Mouse (Mus musculus) Patski (cell line): ENCODE measurements at regions not wholly inside any gene's neighbourhood (a gene's known extent, or its start where the extent isn't known, plus 50 kb on each side); places are given as distances from the start of the nearest gene placed in this dataset.

ENCODE experiments used
- ATAC-seq: fragments of 100-300 bp; one replicate; pipeline ENCODE4 v1.8.0; 2021
- CTCF ChIA-PET: fragments of 350-600 bp; sonication (Branson Sonifier 250); formaldehyde crosslinking; loops from one replicate; lab custom pipeline; 2022; ENCODE audit warnings: inconsistent platforms; lab: Charles Lee
- POLR2A ChIA-PET: fragments of 350-600 bp; sonication (Branson Sonifier 250); formaldehyde crosslinking; loops from one replicate; lab custom pipeline; 2022; ENCODE audit warnings: antibody characterized with exemption, inconsistent platforms; lab: Charles Lee
- DNase-seq: peaks from one replicate; pipeline ENCODE4 v3.0.0-alpha.2; 2011; ENCODE audit warnings: low read depth, low spot score
- H3K27me3 ChIP-seq: fragments of 371-371 bp; one replicate; pipeline ENCODE4 v1.5.1; 2021
- CTCF ChIP-seq: fragments of 100-300 bp; IDR thresholded peaks from one replicate; pipeline ENCODE4 v1.5.1; 2021
- in situ Hi-C: fragments of 300-500 bp; cut with MboI; formaldehyde crosslinking; loops from 3 replicates; pipeline ENCODE4 v1.11.1; 2018; ENCODE audit warnings: low pct_unique_long_range_greater_than_20kb, mixed read lengths

GRCm38 (mm10) chr8:48957614-48958013 is 113.9 kb upstream of the Tenm3 start:
- ChIA-PET CTCF (no interaction called here), POLR2A (interaction anchor here (0.6 kb wide), 1 partner anchor 81 kb away, joined by 3 read pairs; no protein-coding TSS in a partner anchor)
- DNase-seq = no peak
- ATAC-seq = no peak
- TF ChIP-seq CTCF = no peak
- in situ Hi-C loops = no loop called here
- H3K27me3 ChIP-seq = peaks cover 10% of the 10 kb centered on the region

- no peak for ATAC-seq
- in situ Hi-C loops = no loop called here
- no peak for DNase-seq
- peaks cover 15% of the 10 kb centered on the region for H3K27me3 ChIP-seq
- ChIA-PET POLR2A (no interaction called here), CTCF (interaction anchor here (1.2 kb wide), 1 partner anchor 10 kb away, joined by 4 read pairs; no protein-coding TSS in a partner anchor)
- TF ChIP-seq CTCF = no peak
These were observed 107.7 kb upstream of the Tenm3 start for GRCm38 (mm10) chr8:48951412-48951811.

- H3K27me3 ChIP-seq = peaks cover 28% of the 10 kb centered on the region
- DNase-seq (no peak), ATAC-seq (no peak)
- TF ChIP-seq CTCF = no peak
- in situ Hi-C loops = no loop called here
- ChIA-PET POLR2A (no interaction called here), CTCF (no interaction called here)
These were observed 100.4 kb upstream of the Tenm3 start for GRCm38 (mm10) chr8:48944177-48944576.

- ChIA-PET POLR2A (no interaction called here), CTCF (no interaction called here)
- no peak for ATAC-seq
- in situ Hi-C loops = no loop called here
- TF ChIP-seq CTCF = no peak
- peaks cover 13% of the 10 kb centered on the region for H3K27me3 ChIP-seq
- DNase-seq = no peak
These were observed 93.4 kb upstream of the Tenm3 start for GRCm38 (mm10) chr8:48937144-48937543.

GRCm38 (mm10) chr8:48927135-48927534 is 83.4 kb upstream of the Tenm3 start:
- no peak for TF ChIP-seq CTCF
- POLR2A ChIA-PET = no interaction called here
- H3K27me3 ChIP-seq = peaks cover 17% of the 10 kb centered on the region
- DNase-seq (no peak), ATAC-seq (no peak)
- CTCF ChIA-PET = no interaction called here
- in situ Hi-C loops = no loop called here

- CTCF ChIA-PET = interaction anchor here (1.3 kb wide), 1 partner anchor 13 kb away, joined by 4 read pairs; no protein-coding TSS in a partner anchor
- in situ Hi-C loops = no loop called here
- peaks cover 31% of the 10 kb centered on the region for H3K27me3 ChIP-seq
- peak; percentile 39 for TF ChIP-seq CTCF
- no peak for DNase-seq
- no peak for ATAC-seq
- POLR2A ChIA-PET = no interaction called here
These were observed 71.5 kb upstream of the Tenm3 start for GRCm38 (mm10) chr8:48915275-48915674.

GRCm38 (mm10) chr8:48912842-48913241 is 69.1 kb upstream of the Tenm3 start:
- POLR2A ChIA-PET = no interaction called here

GRCm38 (mm10) chr8:48901668-48902406 is 58.1 kb upstream of the Tenm3 start:
- POLR2A ChIA-PET = no interaction called here
- ATAC-seq = no peak
- TF ChIP-seq CTCF = no peak
- CTCF ChIA-PET = interaction anchor here (1.2 to 1.6 kb wide), 2 partner anchors 11 to 13 kb away, joined by 3 to 4 read pairs; no protein-coding TSS in a partner anchor
- no peak for DNase-seq
- in situ Hi-C loops = no loop called here
- H3K27me3 ChIP-seq = peaks cover 15% of the 10 kb centered on the region

More at GRCm38 (mm10) chr8:48912842-48913241, 69.1 kb upstream of the Tenm3 start:
- peaks cover 20% of the 10 kb centered on the region for H3K27me3 ChIP-seq
- ATAC-seq = no peak
- TF ChIP-seq CTCF = no peak
- in situ Hi-C loops = no loop called here
- no peak for DNase-seq
- CTCF ChIA-PET = no interaction called here

- POLR2A ChIA-PET = no interaction called here
- in situ Hi-C loops = no loop called here
These were observed 52.9 kb upstream of the Tenm3 start for GRCm38 (mm10) chr8:48896687-48897086.

GRCm38 (mm10) chr8:48896251-48896650 is 52.5 kb upstream of the Tenm3 start:
- DNase-seq (no peak), ATAC-seq (no peak)
- peaks cover 24% of the 10 kb centered on the region for H3K27me3 ChIP-seq
- CTCF ChIA-PET = interaction anchor here (1.3 kb wide), 1 partner anchor 11 kb away, joined by 3 read pairs; no protein-coding TSS in a partner anchor
- in situ Hi-C loops = no loop called here
- TF ChIP-seq CTCF = no peak
- POLR2A ChIA-PET = no interaction called here

More at GRCm38 (mm10) chr8:48896687-48897086, 52.9 kb upstream of the Tenm3 start:
- no peak for DNase-seq
- ATAC-seq = no peak
- peaks cover 24% of the 10 kb centered on the region for H3K27me3 ChIP-seq
- CTCF ChIA-PET = no interaction called here
- TF ChIP-seq CTCF = no peak

- in situ Hi-C loops = no loop called here
- no peak for TF ChIP-seq CTCF
- DNase-seq = no peak
- no peak for ATAC-seq
- H3K27me3 ChIP-seq = peaks cover 24% of the 10 kb centered on the region
- ChIA-PET POLR2A (no interaction called here), CTCF (interaction anchor here (1.3 kb wide), 1 partner anchor 12 kb away, joined by 3 read pairs; no protein-coding TSS in a partner anchor)
These were observed 51.8 kb upstream of the Tenm3 start for GRCm38 (mm10) chr8:48895586-48895985.
